Mouse (Mus musculus): ENCODE measurements at regions not wholly inside any gene's neighbourhood (a gene's known extent, or its start where the extent isn't known, plus 50 kb on each side); places are given as distances from the start of the nearest gene placed in this dataset.

DNA sequence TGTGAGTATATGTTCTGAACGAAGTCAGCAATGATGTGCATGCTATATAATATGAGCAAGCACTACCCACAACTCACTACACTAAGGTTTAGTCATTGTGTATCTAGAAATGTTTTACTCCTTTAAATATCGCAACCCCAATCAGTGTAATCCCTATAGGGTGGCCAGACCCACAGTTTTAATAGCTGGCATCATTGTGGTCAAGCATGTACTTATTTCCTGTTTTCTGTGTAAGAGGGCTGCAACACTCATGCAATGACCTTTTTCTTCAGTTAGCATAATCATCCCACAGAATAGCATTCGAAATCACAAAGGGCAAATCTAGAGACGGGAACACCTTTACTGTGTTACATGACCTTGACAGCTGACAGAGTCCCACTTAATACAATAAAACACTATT lies 333.3 kb downstream of the Insc start:
- no peak for DNase-seq

DNA sequence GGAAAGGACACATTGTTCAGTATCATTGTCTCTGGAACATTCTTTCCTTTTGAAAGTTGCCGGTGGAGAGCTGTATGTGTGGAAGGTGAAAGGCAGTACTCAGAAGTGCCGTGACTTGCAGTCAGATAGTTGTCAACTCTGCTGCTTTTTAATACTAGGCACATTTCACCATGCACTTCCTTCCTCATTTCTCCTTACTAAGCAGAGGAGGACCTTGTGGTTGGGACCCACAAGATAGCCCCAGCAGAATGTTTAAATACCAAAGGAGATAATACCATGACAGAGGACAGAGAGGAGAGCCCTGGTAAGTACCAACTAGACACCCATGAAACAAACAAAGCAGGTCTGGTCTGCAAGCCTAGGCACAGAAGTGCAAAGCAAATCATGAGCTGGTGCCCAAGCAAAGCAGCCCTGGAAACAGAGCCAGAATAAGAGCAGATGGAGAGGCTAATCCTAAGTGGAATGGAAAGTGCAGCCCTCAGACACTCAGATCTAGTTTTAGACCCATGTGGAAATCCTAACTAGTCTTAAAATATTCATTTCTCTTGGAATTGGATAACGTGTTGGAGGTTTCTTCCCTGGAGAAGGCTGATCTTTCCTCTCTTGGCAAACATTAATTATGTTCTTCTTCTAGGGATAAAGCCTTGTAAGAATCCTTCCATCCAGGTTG lies 341.4 kb downstream of the Insc start:
- no peak for DNase-seq

DNA sequence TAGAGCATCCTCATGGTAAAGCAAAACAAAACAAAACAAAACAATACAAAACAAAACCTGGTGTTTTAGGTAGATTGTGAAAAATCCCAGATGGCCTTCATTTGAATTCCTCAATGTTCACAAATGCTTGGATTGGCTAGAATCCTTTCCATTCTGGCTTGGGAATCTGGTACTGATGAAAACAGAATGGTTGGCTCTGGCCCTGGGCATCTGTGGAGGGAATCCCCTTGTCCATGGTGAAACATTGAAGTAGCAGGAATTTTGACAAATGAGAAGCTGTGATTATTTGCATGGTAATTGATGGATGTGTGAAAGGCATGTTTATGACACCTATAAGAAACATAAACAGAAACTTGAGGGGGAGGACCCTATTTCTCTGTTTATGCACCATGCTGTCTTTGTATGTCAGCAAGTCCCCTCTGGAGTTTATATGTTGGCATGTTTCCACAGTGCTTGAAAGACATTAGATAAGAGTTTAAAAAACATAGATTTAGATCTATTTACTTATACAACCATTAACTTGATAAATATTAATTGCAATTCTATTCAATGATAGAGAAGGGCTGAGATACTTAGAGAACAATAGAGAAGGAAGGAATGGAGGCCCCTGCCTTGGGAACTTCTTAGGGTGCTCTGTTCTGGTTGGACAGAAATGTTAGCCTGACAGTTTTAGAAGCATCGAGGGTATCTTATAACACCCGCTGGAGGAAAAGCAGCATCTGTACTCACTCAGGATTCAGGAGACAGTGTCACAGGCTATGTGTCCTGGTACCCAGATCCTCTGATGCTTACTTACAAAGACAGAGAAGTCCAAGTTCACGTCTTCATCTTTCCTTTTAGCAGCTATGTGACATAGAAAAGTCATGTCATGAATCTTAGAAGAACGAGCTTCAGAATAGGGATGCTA lies 343.3 kb downstream of the Insc start:
- DNase-seq = no peak

DNA sequence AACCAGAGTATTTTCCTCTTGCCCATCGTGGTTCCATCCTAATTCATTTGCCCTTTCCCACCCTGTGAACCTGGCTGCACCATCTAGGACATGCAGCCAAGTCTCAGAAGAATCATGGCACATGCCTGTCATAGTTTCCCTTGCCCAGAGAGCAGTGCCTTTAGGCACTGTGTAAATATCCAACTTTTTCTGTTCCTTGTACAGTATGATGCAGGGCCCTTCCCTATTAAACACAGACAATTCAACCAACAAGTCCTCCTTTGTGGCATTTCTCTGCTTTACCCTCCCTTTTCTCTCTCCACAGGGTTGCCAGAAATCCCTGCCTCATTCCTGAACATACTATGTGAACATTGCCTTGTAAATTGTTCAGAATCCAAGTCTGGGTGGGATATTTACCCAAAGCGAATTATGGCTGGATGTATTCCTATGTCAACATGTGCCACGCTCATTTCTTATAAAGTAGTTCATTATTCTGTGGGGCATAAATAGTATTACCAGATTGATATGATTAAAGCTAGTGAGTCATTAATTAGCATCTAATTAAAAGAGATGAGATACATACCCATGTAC lies 349.1 kb downstream of the Insc start:
- DNase-seq = no peak

DNA sequence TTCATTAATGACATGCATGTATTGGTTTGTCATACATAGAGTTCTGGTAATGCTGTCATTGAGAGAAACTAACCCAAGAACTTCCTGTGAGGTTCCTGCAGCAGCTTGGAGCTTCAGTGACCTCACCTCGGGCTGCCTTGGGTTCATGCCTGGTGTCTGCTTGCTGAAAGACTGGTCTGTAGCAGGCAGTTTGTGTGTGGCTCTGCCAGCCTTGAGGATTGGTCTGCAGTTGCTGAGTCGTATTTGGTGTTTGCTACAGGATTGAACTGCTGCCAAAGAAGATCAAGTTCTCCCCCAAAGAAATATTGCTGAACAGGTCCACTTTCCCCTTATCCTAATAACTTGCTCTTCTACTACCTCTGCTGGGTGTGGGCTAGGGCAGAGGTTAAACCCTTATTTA lies 362.5 kb downstream of the Insc start:
- DNase-seq = no peak

DNA sequence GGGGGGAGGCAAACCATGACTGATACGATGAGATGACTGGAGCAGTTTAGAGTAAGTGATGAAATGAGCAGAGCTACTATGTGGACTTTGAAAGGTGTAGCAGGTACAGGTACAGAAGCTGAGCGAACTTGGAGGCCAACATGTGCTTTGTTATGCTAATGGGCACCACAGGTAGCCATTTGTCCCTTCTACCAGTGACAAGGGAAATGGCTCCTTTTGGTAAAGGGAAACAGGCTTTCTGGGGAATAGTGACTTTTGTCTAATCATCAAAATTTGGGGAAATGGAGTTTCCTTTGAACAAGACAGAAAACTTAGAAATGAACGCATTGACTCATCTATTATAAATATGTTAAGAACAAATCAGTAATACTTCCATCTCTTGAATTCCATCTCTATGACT lies 368.8 kb downstream of the Insc start:
- DNase-seq = no peak

DNA sequence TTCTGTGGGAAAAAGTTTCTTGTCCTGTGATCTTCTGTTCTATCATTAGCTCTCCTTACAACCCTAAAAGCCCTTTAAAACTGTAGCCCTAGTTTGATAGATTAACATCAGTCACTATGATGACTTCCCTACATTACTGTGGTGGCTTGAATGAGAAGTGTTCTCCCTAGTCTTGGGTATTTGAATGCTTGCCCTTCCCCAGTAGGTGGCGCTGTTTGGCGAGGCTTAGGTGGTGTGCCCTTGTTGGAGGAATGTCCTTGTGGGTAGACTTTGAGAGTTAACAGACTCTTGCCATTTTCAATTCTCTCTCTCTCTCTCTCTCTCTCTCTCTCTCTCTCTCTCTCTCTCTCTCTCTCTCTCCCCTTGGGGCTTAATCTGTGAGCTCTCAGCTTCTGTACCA lies 379.8 kb downstream of the Insc start:
- DNase-seq = no peak

DNA sequence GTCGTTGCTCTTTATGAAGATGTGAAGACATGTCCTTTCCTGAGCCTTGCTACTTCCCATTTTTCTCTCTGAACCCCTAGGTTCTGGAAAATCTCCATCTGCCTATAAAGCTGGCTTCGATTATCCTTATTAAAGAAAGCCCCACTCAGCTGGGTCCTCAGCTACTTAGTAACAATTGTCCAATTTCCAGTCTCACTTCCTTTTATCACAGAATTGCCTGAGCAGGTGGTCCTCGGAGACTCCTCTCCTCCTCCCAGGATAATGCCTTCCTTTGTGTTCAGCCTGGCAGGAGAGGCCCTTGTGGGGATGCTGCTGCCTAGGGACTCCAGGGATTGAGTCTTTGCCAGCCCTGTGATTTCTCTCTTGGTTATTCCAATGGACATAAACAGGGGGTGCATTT lies 385.5 kb downstream of the Insc start:
- DNase-seq = no peak

DNA sequence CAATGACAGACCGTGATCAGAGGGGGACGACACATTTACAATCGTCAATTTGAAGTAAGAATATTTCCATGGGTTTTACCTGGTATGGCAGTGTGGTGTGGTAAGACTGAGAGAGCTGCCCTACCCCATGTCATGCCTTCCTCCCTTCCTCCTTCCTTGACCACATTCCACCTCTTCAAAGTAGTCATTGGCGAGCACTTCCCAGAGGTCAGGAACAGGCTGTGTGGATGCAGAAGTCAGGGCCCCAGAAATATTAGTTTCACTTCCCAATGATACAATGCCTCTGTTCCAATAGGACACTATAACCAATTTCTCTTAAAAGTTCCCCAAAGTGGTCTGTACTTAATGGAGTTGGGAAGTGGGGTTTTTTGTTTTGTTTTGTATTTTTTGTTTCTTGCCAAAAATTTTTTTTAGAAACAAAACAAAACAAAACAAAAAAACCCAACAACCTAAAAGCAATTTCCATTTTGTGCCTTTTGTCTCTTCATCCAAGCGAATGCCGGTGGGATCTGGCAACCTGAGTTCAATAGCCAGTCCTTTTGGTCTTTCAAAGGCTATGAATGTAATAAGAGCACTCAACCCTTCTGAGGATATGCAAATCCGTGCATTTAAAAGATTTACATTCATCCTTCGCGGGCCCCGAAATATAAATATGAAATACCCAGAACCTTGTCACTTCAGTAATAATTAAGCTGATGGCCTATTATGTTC lies 387.9 kb downstream of the Insc start:
- DNase-seq = no peak

DNA sequence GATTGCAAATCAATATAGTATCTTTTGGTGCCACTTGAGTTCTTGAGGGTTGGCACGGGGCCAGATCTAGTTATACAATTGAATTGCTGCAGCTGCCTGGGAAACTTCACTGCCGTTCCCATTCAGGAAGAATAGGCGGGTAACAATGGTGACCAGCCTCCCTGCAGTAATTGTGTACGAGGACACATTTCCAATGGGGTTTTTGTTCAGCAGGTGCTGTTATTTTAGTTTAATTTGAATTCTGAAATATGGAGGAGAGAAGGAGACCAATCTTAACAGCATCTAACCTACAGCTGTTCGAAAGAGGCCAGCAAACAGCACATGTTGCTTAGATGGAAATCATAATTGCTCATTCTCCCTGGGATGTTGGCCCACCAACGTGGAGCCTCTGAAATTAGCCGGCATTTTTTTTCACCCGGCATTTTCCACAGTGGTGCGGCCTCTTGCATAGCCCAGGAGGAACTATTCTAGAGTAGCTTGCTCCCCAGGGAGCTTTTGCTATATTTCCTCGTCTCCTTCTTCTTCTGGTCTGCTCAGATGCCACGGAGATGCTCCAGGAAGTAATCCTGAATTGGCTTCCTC lies 388.6 kb downstream of the Insc start:
- no peak for DNase-seq

DNA sequence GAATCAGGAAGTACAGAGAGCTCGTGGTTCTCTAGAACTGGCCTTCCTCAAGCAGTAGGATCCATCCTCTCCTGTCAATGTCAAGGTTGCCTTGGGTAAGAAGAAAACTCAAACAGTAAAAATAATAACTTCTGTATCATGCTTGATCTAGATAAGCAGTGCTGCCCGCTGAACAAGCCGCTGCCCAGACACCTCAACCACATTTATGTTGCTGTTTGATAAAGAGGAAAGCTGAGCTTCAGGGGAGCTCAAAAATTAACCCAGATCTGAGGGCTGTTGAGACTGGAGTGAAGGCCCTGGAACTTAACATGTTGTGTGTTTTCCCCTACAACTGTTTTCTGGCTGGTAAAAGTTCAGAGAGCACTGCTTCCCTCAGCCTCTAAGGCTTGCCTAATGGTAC lies 389.1 kb downstream of the Insc start:
- no peak for DNase-seq

DNA sequence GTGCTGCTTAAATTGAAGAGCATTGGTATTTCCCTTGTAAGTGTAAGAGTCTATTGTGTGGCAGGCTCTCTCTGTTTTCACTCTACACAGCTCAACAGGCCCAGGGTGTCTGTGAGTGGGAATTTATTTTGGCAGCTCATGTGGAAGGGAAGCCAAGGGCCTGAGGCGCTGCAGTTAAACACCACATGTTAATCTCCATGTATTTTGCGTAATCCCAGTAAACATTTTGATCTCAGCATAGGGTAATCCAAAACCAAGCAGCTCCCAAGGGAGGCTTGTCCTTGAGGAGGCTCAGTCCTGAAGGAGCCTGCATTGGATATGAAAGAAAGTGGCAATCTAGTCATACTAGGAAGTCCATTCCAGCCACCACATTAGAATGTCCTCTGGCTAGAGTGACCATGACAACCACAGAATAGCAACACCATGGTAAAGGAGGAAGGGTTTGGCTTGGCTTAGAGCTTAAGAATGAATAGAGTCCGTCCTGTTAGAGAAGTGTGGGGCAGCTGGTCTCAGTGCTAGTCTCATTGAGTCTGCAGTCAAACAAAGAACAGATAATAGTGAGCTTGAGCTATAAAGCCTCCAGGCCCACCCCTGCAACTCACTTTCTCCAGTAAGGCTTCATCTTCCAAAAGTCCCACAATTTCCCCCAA lies 391.6 kb downstream of the Insc start:
- peak; percentile 48 for DNase-seq

DNA sequence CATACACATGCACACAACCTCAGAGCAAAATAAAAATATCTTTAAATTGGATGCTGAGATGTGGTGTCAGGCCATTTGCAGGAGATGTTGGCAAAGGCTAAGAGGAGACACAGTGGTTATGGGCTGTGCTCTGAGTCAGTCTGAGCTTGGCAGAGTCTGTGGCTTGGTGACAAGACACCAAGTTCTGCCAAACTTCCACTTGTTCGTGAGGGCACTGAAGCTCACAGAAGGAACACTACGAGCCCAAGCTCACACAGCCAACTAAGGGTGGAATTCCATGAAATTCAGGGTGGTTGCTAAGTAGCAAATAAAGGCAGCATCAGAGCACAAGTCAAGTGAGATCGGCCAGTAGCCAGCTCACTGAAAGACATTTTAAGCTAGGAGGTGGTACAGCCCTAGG lies 396.8 kb downstream of the Insc start:
- no peak for DNase-seq

DNA sequence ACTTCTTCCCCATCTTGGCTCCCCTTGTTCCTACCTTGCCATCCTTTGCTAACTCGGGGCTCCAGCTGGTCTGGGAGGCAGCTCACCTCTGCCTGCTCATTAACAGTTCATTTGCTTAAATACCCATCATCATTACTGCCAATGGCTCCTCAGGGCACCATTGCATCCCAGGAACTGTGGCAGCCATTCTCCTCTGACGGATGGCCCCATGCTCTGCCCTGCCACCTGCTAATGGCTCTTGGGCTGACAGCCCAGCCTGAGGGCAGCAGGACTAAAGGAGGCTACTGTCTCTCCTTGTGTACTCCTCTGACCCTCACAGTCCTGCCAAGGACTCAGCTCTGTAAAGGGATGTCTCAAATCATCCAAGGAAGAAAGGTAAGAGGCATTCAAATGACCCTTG lies 398.7 kb downstream of the Insc start:
- no peak for DNase-seq

DNA sequence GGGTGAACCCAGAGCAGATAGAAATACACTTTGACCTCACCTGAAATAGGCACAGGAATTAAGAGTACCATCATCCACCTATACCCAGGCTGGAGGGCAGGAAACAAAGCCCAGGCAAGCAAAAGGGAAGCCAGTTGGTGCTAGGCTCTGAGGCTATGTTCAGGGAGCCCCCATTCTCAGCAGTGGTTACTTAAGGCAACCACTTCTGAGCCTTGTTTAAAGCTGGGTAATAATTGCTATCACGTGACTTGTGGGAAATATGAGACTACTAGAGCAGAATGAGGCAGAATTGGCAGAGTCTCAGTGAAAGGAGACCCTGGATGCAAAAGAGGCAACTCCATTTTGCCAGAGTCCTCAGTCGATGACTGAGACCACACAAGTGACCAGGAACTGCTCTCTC lies 401.5 kb downstream of the Insc start:
- no peak for DNase-seq

DNA sequence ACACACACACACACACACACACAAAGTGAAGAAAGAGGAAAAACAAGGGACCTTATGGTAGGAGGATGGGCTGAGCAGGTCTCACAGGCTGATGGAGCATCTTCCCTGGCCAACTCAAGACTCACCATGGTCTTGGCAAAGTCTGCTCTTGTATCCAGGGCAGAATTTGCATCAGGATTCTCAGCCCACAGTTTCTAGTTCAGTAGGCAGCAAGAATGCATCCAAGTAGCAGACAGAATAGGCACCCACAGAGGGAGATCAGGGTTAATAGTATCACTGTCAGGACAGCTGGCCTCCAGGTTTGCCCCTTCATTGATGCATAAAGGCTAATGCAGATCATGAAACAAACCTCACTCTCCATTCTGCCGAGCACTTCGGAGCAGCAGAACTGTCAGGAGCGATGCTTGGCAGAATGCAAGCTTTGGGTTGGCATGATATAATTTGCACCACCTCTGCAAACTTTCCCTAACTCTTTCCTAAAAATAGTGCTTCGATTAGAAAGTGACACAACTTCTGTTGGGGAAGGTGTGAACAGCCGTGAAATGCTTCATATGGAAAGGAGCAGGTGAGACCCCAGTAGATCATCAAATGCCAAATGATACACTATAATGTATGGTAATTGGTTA lies 404.0 kb downstream of the Insc start:
- DNase-seq = no peak

DNA sequence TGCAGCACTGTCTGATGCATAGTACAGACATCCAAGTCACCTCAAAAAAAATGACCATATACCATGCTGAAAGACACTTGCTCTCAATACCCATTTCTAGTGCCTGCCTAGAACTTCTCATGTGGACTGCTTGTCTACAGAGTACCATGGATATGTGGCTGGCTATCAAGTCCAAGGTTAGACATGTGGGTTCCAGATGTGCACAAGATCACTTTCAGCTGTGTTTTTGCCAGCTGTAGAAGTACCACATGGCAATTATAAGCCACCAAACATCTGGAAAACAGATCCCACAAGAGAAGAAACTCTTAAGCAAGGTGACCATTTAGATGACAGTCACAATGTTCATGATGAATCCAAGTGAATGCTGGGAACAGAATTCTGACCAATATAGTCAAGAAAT lies 409.8 kb downstream of the Insc start:
- no peak for DNase-seq

DNA sequence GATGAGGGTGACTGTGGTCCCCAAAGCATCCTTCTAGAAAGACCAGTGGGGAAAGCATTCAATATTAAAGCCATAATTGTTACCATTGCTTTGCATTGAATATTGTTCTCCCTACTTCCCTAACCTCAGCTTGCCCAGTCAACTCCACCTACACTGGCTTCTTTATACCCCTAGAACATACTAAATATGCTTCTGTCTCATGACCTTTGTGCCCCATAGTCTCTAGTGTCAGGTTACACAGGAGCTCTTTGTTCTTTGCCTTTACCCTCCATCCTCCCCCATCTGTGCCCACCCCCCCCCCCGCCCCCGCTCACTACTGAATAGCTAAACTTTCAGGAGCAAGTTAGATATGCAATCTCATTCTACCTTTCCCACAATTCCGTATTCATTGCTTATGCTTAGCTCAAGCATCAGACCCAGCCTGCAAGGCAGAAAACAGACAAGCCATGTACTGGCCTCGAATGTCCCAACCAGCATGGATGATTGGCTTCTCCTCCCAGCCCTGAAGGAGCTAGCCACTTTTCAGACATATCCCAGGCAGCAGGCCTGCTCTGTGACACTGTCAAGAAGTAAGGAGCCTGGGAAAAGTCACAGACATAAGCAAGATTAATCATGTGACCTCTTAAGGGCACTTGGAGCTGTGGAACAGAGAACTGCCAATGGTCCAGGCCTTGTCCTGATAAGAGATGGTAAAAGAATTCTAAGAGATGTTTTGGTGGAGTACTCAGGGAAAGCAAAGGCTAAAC lies 410.4 kb downstream of the Insc start:
- DNase-seq = no peak

DNA sequence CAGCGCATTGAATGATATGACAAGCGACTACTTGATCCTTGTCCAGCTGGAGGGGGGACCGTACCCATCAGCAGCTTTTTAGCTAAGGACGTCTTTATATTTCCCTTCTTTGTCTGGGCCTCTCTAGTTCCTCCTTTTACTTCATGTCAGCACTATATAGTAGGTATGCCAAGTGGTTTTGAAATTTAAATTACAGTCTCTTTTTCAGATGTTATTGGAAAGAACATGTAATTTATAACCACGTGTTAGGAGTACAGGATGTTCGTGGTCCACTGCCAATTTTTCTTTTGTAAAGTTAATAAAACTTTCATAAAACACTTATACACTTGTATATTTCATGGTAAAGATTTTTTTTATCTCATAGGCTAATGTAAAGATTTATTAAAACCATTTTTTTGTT lies 426.5 kb downstream of the Insc start:
- DNase-seq = no peak

DNA sequence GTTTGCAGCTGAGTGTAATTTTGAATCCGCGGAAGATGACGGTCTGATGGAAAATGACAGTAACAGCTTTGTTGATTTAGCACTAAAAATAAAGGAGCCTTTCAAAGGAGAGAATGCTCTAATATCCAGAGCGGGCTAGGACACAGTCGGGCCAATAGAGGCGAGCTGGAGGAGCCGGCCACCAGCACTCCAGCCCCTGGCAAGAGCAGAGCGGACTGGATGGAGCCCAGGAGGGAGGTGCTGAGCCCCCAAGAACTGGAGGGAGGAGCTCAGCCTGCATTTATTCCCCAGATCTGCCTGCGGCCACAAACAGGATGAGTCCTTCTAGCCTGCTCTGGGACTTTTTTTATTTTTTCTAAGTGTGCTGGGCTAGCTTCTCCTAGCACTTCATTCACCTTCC lies 426.9 kb downstream of the Insc start:
- DNase-seq = peak; percentile 65

DNA sequence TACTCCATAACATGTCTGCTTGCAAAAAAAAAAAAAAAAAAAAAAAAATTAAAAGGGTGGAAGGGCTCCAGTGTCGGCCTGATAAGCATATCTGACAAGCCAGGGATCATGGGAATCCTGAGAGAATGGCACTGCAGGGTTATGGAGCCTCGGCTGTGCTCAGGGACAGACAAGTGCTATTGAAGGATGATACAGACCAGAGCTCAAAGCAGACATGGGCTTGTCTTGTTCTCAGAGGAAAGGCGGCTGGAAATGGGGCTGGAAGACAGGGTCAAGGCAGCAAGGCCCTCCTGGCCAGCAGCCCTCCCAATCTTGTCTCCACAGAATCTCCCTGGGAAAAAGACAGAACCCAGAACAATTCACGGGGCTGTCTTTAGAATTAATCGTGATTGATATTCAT lies 449.0 kb downstream of the Insc start:
- DNase-seq = no peak
